Mouse (Mus musculus) liver, adult 2 months (tissue): ENCODE measurements around the gene Gm11037. TPM values are rescaled to one million over a fixed set of nuclear protein-coding genes. Genes with fewer than 3 reads are reported as not detected.

ENCODE experiments used
- DNase-seq: peaks from one replicate; pipeline ENCODE4 v3.0.0-alpha.2; 2011; ENCODE audit warnings: low read depth, low spot score; ENCODE audit errors: extremely low read depth
- H3K27ac ChIP-seq: fragments of 200-500 bp; replicated peaks from 2 replicates; pipeline ENCODE4 v1.5.1; 2012; ENCODE audit warnings: low read depth, mild to moderate bottlenecking, control low read depth, inconsistent platforms, low read length; ENCODE audit not compliant: insufficient read depth
- H3K27me3 ChIP-seq: fragments of 200-500 bp; 2 replicates; pipeline ENCODE4 v1.6.1; 2012; ENCODE audit warnings: mild to moderate bottlenecking, moderate library complexity, low read length, inconsistent platforms; ENCODE audit not compliant: control insufficient read depth, insufficient read depth
- H3K36me3 ChIP-seq: fragments of 200-500 bp; 2 replicates; pipeline ENCODE4 v1.6.1; 2012; ENCODE audit warnings: low read length, inconsistent platforms; ENCODE audit not compliant: control insufficient read depth, insufficient read depth
- H3K4me1 ChIP-seq: fragments of 200-500 bp; 2 replicates; pipeline ENCODE4 v1.6.1; 2011; ENCODE audit warnings: low read length; ENCODE audit not compliant: control insufficient read depth, insufficient read depth
- H3K4me3 ChIP-seq: fragments of 200-500 bp; 2 replicates; pipeline ENCODE4 v1.5.1; 2011; ENCODE audit warnings: low read depth, mild to moderate bottlenecking, control low read depth, low read length, moderate library complexity; ENCODE audit not compliant: insufficient read depth
- H3K79me2 ChIP-seq: fragments of 200-500 bp; 2 replicates; pipeline ENCODE4 v1.6.1; 2012; ENCODE audit warnings: inconsistent platforms, mild to moderate bottlenecking, low read length, moderate library complexity; ENCODE audit not compliant: control insufficient read depth, insufficient read depth
- H3K9ac ChIP-seq: fragments of 200-500 bp; 2 replicates; pipeline ENCODE4 v1.6.1; 2012; ENCODE audit warnings: low read depth, mild to moderate bottlenecking, control low read depth, inconsistent platforms, low read length
- CTCF ChIP-seq: fragments of 200-500 bp; IDR thresholded peaks from 2 replicates; pipeline ENCODE4 v1.5.1; 2011; ENCODE audit warnings: low read depth, low read length, control low read depth
- POLR2A ChIP-seq: fragments of 200-500 bp; IDR thresholded peaks from 2 replicates; pipeline ENCODE4 v1.6.1; 2011; ENCODE audit warnings: low read length, control low read depth; ENCODE audit not compliant: insufficient read depth; ENCODE audit errors: extremely low read depth
- WGBS: fragments of 180-500 bp; shearing (Covaris S2); methylation state at CpG from one replicate; pipeline ENCODE4 v1.1.7; 2018; 5-methylcytosine and 5-hydroxymethylcytosine counted together
- polyA plus RNA-seq: library from polyadenylated mRNA; depleted of rRNA; stranded (reverse); fragments of >200 nt; gene quantifications from 2 replicates; pipeline ENCODE4 v1.2.3, GENCODE M21; 2012; rRNA removed
- total RNA-seq: library from RNA; depleted of rRNA; stranded (reverse); fragments of >200 nt; gene quantifications from 2 replicates; pipeline ENCODE4 v1.2.3, GENCODE M21; 2014; rRNA removed

Gm11037 gene
- total RNA-seq = not detected in 2 replicates
- polyA plus RNA-seq = not detected in 2 replicates

GRCm38 (mm10) chr2:131132930-131133547 lies at the start of gene Gm11037:
TSS of gene Gm11037 (plus strand) at chr2:131133497.
- DNase-seq = no peak
- no peaks in the 10 kb centered on the region for H3K79me2 ChIP-seq
- H3K27me3 ChIP-seq = no peaks in the 10 kb centered on the region
- no peaks in the 10 kb centered on the region for H3K4me1 ChIP-seq
- TF ChIP-seq CTCF (no peak), POLR2A (no peak)
- 75% methylated on average over 9 of the region's 9 CpGs for WGBS
- H3K36me3 ChIP-seq = no peaks in the 10 kb centered on the region
- H3K9ac ChIP-seq = no peak within 1 kb of the TSS
- H3K27ac ChIP-seq = peak within 1 kb of the TSS; percentile 19
- no peak within 1 kb of the TSS for H3K4me3 ChIP-seq

GRCm38 (mm10) chr2:131084206-131084605 lies 49.1 kb upstream of the Gm11037 start:
- 91% methylated on average over 4 of the region's 4 CpGs for WGBS
- H3K4me3 ChIP-seq = no peak overlapping the region
- no peak for DNase-seq
- no peak overlapping the region for H3K27ac ChIP-seq
- no peaks in the 10 kb centered on the region for H3K79me2 ChIP-seq
- H3K27me3 ChIP-seq = no peaks in the 10 kb centered on the region
- H3K4me1 ChIP-seq = no peaks in the 10 kb centered on the region
- no peak overlapping the region for H3K9ac ChIP-seq
- H3K36me3 ChIP-seq = no peaks in the 10 kb centered on the region
- TF ChIP-seq POLR2A (no peak), CTCF (no peak)

- no peaks in the 10 kb centered on the region for H3K4me1 ChIP-seq
- no peaks in the 10 kb centered on the region for H3K79me2 ChIP-seq
- WGBS = 88% methylated on average over 11 of the region's 11 CpGs
- H3K36me3 ChIP-seq = no peaks in the 10 kb centered on the region
- peak; percentile 16 for DNase-seq
- peak within 1 kb of the TSS; percentile 2; the same call in 1 of the 2 replicates for H3K9ac ChIP-seq
- TF ChIP-seq CTCF = no peak
- no peak for TF ChIP-seq POLR2A
- peak within 1 kb of the TSS; percentile 31 for H3K27ac ChIP-seq
- H3K27me3 ChIP-seq = no peaks in the 10 kb centered on the region
- H3K4me3 ChIP-seq = peak within 1 kb of the TSS; percentile 24
These were observed 46.5 kb upstream of the Gm11037 start, which contains the start of gene Siglec1 for GRCm38 (mm10) chr2:131086667-131087390. TSS of gene Siglec1 (minus strand) at chr2:131086765.

GRCm38 (mm10) chr2:131088581-131088980 lies 44.7 kb upstream of the Gm11037 start:
- DNase-seq = no peak
- TF ChIP-seq CTCF = no peak
- no peak for TF ChIP-seq POLR2A
- WGBS = 80% methylated on average over 4 of the region's 4 CpGs

GRCm38 (mm10) chr2:131089634-131090033 lies 43.7 kb upstream of the Gm11037 start:
- no peaks in the 10 kb centered on the region for H3K79me2 ChIP-seq
- H3K4me1 ChIP-seq = no peaks in the 10 kb centered on the region
- WGBS = 76% methylated on average over 1 of the region's 1 CpGs
- H3K9ac ChIP-seq = no peak overlapping the region
- peak overlapping the region; percentile 32; the same call in 1 of the 2 replicates for H3K27ac ChIP-seq
- no peaks in the 10 kb centered on the region for H3K27me3 ChIP-seq
- H3K36me3 ChIP-seq = no peaks in the 10 kb centered on the region
- DNase-seq = peak; percentile 29
- H3K4me3 ChIP-seq = no peak overlapping the region
- TF ChIP-seq CTCF (no peak), POLR2A (no peak)

More at GRCm38 (mm10) chr2:131088581-131088980, 44.7 kb upstream of the Gm11037 start:
- H3K79me2 ChIP-seq = no peaks in the 10 kb centered on the region
- no peak overlapping the region for H3K9ac ChIP-seq
- H3K36me3 ChIP-seq = no peaks in the 10 kb centered on the region
- H3K27me3 ChIP-seq = no peaks in the 10 kb centered on the region
- no peak overlapping the region; the same call in 1 of the 2 replicates for H3K27ac ChIP-seq
- H3K4me1 ChIP-seq = no peaks in the 10 kb centered on the region
- no peak overlapping the region for H3K4me3 ChIP-seq
